Mouse (Mus musculus) left cerebral cortex, adult 18-20 months (tissue): ENCODE data around the gene Ogfod1. TPM values are rescaled to one million over a fixed set of nuclear protein-coding genes. Genes with fewer than 3 reads are reported as not detected.

ENCODE experiments used
- DNase-seq, 2 experiments: peaks; one replicate each; pipeline ENCODE4 v3.0.0; 2021 to 2022; ENCODE audit warnings: low spot score in 2 of 2, mixed read lengths in 1 of 2
- total RNA-seq, 2 experiments: library from RNA; stranded (reverse); gene quantifications; 2 replicates each; pipeline ENCODE4 v1.2.3; 2021

The Ogfod1 gene
- total RNA-seq, 2 experiments from 2014 or later = 107 to 120 TPM

DNA sequence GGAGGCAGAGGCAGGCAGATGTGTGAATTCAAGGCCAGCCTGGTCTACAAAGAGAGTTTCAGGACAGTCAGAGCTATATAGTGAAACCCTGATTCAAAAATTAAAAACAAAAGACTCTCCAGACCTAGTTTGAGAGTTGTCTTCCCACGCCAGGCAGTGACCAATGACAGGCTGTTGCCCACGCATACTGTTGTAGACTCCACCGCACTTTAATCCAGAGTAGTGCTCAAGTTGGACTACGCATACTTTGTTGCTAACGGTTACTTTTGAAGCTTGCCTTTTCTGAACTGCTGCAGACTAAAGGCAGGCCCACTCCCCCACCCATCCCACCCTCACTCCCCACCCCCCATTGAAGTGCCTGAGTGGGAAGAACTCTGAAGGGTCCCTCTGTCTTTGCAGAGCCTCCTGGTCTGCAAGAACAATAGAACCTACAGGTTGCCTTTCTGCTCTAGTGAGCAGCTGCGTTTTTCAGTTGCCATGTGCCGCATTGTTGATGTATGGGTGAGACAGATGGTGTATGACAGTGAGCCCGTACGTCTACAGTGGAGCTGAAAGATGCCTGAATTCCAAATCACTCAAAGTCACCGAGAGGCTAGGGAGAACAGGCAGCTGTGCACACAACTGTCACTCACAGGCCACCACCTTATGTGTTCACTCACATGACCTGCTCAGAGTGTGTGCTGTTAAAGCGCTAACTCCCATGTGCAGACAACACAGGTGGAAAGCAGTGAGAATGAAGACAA, 29.3 kb downstream of the Ogfod1 start:
- no peak for DNase-seq

DNA sequence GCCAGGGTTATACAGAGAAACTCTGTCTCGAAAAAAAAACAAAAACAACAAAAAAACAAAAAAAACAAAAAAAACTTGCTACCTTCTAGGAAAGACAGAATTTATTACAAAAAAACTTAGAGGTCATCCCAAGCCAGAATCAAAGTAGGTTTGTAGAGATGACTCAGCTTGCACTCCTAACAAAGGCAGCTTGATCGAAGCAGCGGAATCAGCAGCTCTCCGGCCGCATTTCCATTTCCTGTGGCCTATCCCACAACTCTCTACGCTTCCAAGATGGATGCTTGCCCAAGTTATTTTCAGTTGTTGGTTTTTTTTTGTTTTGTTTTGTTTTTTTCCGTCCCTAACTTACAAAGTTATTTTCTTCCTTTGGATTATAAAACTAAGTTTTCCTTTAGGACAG, 31.8 kb downstream of the Ogfod1 start:
- DNase-seq = no peak

DNA sequence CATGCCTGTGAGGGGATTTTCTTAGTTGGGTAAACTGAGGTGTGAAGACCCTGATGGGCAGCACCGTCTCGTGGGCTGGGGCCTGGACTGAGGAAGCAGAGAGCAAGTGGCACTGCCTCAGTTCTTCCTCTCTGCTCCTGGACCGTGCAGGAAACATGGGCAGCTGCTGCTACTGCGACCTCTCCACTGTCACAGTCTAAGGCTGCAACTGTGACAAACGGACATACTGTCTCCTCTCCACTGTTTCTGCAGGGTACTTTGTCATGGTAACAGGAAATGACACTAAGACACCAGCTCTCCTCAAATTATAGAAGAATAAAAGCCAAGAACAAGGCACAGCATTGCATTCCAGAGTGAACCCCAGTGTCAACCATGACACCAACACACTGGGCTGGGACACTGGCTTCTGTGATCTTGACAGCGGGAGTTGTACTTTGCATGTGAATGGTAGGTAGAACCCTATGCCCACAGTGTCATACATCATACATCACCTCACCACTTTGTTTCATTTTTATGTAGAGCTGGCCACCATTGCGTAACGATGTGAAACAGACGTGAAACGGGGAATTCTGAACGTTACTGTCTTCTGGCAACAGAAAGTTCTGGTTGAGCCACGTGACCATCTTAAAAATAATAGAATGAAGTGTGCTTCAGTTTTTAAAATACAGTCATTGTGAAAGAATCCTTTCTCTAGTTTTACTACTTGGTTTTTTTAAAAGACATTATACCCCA, 39.6 kb downstream of the Ogfod1 start:
- no peak for DNase-seq

DNA sequence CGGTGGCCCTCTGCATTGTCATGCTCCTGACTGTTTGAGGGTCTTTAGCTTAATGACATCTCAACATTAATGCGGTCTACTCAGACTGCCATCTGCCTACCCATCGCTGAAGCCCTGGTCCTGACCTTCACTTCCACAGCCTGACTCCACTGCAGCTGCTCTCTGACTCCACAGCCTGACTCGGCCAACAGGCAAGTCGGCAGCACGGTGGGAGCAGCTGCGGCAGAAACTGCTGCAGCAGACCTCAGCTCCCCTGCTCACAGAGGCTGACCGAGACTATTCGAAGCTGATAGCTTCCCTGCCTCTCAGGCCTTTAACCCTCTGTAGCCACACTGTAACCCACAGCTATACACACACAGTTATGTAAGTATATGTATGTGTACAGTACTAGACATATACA, 51.0 kb downstream of the Ogfod1 start:
- no peak for DNase-seq

DNA sequence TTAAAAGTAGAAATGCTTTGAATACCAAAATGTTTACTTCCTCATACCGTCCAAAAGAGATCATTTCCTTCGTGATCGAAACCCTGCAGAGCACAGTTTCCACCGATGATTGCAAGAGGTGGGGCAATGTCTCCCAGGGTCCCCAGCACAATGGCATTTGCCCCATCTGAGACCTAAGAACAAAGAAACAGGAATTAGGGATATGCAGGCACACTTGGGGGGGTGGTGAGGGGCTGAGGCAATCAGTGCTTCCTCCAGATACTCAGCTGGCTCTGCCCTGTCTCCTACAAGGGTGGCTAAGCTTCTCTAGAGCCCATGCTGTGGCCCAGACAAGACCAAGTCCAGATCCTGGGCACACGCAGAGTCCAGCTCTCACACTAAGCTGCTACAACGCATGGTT, 52.7 kb downstream of the Ogfod1 start:
- no peak for DNase-seq

DNA sequence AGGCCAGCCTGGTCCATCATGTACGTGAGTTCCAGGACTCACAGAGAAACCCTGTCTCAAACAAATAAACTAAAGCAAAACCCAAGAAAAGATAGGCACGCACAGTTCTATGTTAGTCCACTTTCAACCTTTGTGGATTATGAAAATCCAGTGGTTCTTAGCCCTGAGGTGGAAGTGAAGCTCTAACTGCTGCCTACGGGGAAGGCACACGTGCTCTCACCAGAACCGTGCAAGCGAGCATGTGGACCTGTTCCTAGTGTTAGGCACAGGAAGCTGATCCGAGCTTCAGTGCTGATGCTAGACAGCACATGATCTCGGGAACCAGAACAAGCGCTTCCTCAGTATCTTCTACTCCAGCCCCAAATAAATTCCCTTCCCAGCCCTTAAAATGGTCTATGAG, 55.9 kb downstream of the Ogfod1 start:
- no peak for DNase-seq

DNA sequence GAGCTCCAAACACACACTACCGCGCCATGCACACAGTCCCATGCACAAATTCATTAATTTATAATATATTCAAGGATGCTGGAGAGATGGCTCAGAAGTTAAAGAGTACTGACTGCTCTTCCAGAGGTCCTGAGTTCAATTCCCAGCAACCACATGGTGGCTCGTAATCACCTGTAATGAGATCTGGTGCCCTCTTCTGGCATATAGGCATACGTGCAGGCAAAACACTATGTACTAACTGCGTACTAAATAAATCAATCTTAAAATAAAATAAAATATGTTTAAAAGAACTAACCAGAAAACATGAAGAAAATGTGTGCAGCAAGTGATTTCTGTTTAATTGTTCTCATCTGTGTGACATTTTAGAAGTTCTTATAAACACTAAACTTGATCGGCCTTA, 57.3 kb downstream of the Ogfod1 start:
- DNase-seq = no peak

DNA sequence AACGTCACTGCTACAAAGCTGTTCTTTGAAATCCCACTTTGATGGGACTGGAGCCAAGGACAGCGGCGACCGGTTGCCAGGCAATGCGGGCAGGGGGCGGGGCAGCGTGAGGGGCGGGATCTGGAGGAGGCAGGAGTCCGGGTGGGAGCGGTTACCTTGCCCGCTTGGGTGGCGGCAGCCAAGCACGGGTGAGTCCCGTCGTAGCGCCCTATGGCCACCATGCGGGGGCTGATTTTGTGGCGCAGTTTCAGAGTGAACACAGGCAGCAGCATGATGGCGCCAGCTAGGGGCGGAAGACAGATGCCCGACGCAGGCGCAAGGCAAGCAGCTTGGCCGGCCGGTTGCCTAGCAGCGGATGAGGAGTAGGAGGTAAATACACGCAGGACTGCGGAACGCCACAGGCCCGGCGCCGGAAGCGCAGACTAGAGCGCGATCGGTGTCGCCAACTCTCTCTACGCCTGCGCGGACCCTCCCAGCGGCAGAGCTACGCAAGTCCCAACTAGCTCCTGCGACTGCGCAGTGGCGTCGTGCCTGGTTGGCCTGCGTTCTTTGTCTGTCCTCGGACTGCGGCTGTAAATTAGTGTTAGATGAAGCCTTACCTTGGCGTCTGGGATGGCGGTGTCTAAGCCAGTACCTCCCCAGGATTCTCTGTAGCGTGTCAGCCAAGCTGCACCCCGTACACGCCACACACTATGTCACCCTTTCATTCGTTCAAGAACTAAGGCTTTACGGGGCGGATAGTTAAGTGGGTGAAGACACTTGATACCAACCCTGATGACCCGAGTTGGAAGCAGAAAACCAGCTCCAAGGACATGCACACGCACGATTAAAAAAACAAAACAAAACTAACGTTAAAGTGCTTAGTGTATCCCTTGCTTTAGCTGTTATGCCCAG, 61.3 kb downstream of the Ogfod1 start, which contains the start of gene Bbs2:
Gene Bbs2, minus strand, starts transcription at position 848 of the 894 bp plus-strand sequence.
- DNase-seq = peak; percentile 100

DNA sequence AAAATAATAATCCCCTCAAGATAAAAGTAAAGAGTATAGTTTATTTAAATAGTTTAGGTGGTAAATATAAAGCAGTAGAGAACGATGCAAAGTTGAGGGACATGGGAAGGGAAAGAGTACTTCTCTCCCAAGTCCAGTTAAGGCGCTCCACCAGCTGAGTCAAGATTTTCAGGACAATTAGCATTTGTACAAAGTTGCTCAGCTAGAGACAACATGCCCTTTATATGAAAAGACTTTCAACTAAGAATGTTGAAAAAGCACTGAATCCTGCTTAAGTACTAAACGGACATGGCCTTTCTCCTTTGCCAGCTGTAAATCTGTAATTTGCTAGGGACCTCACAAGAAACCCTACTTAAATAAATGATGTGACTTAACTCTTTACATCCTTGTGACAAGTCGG, 62.0 kb downstream of the Ogfod1 start:
- DNase-seq = no peak

DNA sequence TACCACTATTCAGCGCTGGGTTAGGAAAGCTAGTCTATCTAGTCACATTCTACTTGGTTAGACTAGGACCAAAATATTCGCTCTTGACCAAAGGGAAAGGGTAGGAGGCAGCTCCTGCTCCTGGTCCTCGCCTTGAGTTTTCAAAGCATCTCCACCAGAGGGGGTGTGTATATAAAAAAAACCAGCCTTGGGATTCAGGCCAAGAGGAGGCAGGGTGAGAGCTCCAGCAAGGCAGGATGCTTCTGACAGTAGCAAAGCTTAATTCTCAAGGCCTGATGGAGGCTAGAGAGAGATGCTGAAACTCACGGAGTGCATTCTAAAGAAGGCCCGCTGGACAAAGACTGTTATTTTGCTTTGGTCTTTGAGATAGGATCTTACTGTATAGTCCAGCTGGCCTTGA, 67.1 kb downstream of the Ogfod1 start:
- DNase-seq = peak; percentile 42 to 44

DNA sequence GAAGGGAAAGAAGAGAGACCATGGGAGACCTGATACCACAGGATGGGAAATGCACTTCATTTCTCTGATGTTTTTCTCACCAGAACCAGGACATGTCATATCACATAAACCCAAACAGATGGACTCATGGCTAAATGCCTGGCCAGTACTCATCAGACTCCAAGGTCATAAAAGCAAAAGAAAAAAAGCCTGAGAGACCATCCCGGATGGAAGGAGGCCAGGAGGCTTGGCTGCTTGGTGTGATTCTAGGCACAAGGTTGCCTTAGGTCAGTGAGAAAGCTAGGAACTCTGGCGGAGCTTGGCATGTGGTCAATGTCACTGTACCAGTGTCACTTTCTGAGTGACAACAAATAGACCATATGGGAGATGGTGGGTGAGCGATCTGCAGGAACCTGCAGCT, 70.9 kb downstream of the Ogfod1 start:
- DNase-seq = no peak

DNA sequence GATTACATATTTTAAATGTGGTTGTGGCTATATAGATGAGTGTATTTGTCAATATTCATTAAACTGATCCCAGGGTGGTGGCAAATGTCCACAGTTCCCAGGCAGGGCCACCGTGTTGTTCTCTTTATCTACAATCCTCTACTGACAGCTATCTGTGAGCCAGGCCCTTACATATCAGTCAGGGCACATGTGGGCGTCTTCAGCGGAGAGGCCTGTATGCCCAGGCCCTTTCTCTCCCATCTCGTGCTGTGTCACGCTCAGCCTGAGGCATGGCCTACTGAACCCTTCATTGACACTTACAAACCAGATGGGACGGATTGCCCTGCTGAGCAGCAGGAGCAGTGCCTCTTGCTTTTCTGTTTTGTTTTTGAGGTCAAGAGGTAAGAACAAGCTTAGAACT, 72.4 kb downstream of the Ogfod1 start:
- no peak for DNase-seq

DNA sequence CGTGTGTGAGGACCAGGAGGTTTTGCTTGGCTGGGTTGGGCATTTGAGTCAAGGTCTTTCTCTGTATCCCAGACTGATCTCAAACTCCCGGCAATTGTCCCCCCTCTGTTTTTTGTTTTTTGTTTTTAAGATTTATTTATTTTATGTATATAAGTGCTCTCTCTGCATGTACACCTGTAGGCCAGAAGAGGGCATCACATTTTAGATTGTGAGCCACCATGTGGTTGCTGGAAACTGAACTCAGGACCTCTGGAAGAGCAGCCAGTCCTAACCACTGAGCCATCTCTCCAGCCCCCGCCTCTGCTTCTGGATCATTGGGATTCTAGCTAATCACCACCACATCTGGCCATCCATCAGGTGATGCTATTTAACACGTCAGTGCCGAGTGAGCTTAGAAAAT, 72.8 kb downstream of the Ogfod1 start:
- no peak for DNase-seq

DNA sequence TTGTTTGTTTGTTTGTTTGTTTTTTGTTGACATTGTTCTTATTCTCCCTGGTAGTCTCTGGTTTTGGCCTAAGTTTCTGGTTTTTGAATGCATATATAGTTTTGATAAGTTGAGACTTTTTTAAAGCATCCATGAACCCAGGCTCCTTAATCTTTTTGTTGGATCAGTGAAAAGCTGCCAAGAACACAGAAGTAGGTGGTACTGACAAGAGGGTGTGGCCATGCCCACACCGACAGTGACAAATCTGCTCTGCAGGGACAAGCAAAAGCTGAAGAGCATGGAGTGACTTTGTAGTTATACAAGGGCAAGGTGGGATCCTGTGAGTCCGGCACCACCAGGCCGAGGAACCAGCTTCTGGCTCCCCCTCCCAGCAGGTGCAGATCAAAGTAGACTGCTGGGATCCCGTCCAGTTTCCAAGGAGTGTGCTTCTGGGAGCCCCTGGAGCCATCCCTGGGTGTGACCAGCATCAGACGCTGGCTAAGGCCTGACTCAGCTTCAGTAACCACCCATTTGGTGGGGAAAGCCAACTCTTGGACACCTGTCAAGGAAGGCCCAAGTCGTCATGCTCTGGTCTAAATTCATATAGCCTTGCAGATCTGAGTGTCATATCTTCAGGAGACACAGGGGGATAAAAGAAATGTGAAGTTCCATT, 73.7 kb downstream of the Ogfod1 start:
- peak in 1 of 2 experiments; percentile 23 for DNase-seq

DNA sequence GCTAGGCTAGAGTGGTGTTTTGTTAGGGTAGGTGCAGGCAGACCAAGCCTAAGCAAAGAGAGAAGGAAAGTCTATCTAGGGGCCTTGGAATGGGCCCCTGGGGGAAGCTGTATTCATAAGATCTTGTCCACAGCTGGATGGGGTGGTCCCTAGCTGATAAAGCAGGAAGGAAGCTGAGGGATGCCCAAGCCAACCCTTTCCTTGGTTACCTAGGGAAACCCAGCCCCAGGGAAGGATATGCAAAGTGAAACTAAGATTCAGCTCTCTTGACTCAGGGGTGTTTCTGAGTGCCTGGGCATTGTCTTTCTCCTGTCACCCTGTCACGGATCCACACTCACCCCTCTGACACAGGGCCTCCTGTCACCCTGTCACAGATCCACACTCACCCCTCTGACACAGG, 76.4 kb downstream of the Ogfod1 start:
- no peak for DNase-seq

DNA sequence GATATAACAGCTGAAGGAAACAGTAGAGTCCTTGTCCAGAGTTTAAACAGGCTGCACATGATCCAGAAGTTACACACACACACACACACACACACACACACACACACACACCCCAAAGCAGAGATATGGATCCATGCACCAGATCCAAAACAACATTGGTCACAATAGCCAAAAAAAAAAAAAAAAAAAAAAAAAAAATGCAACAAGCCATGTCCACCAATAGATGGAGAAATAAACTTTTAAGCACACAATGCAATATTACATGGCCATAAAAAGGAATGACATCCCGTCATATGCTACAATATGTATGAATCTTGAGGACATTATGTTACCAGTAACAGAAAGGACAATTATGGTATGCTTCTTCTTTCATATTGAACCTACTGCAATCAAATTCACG, 77.0 kb downstream of the Ogfod1 start:
- no peak for DNase-seq

Other genes starting within 250 kb of the Ogfod1 start
- 100 to 1,000 TPM; 659 to 709 TPM for gene Gnao1, start 227.2 kb upstream of the Ogfod1 start, total RNA-seq
- 100 to 1,000 TPM; 117 to 130 TPM for gene Amfr, start 24.4 kb upstream of the Ogfod1 start, total RNA-seq
- gene Nudt21, start 167 bp upstream of the Ogfod1 start, total RNA-seq = 10 to 100 TPM; 44.0 to 50.6 TPM
- gene Bbs2, start 61.7 kb downstream of the Ogfod1 start, total RNA-seq = 10 to 100 TPM; 28.2 to 30.4 TPM
- not detected for gene Mt4, start 100.0 kb downstream of the Ogfod1 start, total RNA-seq
- 100 to 1,000 TPM; 795 to 921 TPM for gene Mt3, start 115.4 kb downstream of the Ogfod1 start, total RNA-seq
- 100 to 1,000 TPM; 215 to 228 TPM for gene Mt2, start 135.5 kb downstream of the Ogfod1 start, total RNA-seq
- gene Mt1, start 141.9 kb downstream of the Ogfod1 start, total RNA-seq = 100 to 1,000 TPM; 333 to 422 TPM
- 10 to 100 TPM; 40.5 to 46.5 TPM for gene Nup93, start 177.4 kb downstream of the Ogfod1 start, total RNA-seq